Mouse (Mus musculus): ENCODE results near the gene Plekha1. TPM values are rescaled to one million over a fixed set of nuclear protein-coding genes. Genes with fewer than 3 reads are reported as not detected.

The Plekha1 gene
- polyA plus RNA-seq, 1 experiment = 17.8 TPM

- Histone ChIP-seq H3K27ac (replicated peaks; ENCODE audit: low read depth, low read length) (no peak overlapping the region), H3K4me1 (ENCODE audit: control insufficient read depth, insufficient read depth, insufficient read length, low read length) (peaks cover 7% of the 10 kb centered on the region), H3K4me3 (ENCODE audit: insufficient read depth, low read depth, low read length) (no peak overlapping the region)
Measured at GRCm38 (mm10) chr7:130946303-130946702, 80.7 kb downstream of the Plekha1 start.

GRCm38 (mm10) chr7:130948563-130949208 lies 83.1 kb downstream of the Plekha1 start:
- Histone ChIP-seq H3K4me3 (ENCODE audit: insufficient read depth, low read depth, low read length) (no peak overlapping the region), H3K27ac (replicated peaks; ENCODE audit: low read depth, low read length) (no peak overlapping the region)

DNA sequence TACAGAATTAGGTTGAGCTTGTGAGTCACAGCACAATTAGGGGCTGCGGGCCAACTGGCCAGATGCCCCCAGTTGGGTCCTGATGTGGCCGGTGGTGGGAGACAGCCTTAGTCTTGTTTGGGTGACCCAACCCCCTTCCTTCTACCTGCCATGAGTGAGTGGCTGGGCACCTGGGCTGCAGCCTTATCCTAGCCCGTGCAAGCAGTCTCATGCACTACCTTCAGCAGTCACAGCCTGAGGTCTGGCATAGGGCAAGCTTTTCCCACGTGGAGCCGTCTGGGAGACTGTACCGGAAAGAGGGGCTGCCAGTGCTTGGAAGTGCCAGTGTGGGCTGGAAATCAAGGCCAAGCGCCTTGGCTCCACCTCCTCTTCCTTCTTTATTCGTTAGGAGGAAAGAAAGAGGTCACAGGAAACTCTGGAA lies 83.8 kb downstream of the Plekha1 start:
- Histone ChIP-seq H3K4me3 (ENCODE audit: insufficient read depth, low read depth, low read length) (no peak overlapping the region), H3K4me1 (ENCODE audit: control insufficient read depth, insufficient read depth, insufficient read length, low read length) (peaks cover 7% of the 10 kb centered on the region), H3K27ac (replicated peaks; ENCODE audit: low read depth, low read length) (no peak overlapping the region)

More at GRCm38 (mm10) chr7:130948563-130949208, 83.1 kb downstream of the Plekha1 start:
- H3K4me1 ChIP-seq (ENCODE audit: control insufficient read depth, insufficient read depth, insufficient read length, low read length) = peaks cover 7% of the 10 kb centered on the region

GRCm38 (mm10) chr7:130950482-130950881 lies 84.9 kb downstream of the Plekha1 start:
- no peak overlapping the region for H3K27ac ChIP-seq (replicated peaks; ENCODE audit: low read depth, low read length)
- peaks cover 7% of the 10 kb centered on the region for H3K4me1 ChIP-seq (ENCODE audit: control insufficient read depth, insufficient read depth, insufficient read length, low read length)

DNA sequence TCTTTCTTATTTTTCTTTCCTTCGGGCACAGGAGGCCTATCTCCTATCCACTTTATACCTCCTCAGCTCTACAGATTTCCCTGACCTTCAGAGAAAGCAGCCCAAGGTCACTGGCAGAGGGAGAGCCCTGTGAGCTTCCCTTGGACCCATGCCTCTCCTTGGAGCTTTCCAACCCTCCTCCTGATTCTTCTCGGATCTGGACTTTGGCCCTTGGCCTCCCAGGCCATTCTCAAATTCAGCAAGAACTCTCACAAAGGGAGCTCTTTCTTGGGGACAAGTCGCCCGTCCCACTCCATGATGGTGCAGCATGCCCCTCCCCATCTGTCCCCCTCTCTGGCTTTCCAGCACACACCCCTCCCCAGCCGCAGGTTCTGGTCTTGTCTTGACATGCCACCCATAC lies 85.4 kb downstream of the Plekha1 start:
- Histone ChIP-seq H3K27ac (replicated peaks; ENCODE audit: low read depth, low read length) (no peak overlapping the region), H3K4me3 (ENCODE audit: insufficient read depth, low read depth, low read length) (no peak overlapping the region), H3K4me1 (ENCODE audit: control insufficient read depth, insufficient read depth, insufficient read length, low read length) (peaks cover 7% of the 10 kb centered on the region)

More at GRCm38 (mm10) chr7:130950482-130950881, 84.9 kb downstream of the Plekha1 start:
- no peak overlapping the region for H3K4me3 ChIP-seq (ENCODE audit: insufficient read depth, low read depth, low read length)

GRCm38 (mm10) chr7:130953376-130953775 lies 87.8 kb downstream of the Plekha1 start:
- no peak overlapping the region for H3K27ac ChIP-seq (replicated peaks; ENCODE audit: low read depth, low read length)

DNA sequence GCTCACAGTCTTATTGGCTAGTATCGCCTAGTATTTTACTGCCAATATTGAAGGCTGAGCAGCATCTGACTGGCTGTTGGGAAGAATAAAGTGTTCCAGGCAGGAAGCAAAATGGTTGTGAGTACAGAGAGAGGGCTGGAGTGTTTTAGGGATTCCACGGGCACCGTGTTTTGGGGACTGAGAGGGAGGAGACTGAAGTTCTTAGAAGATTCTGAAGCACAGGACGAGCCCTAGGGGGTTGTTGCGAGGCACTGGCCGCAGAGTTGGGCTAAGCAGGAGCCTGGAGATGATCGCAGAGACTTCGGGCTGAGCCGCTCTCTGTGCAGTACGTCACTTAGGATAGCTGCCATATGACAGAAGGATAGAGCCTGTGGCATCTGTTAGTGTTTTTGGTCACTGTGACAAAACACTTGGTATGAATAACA lies 88.6 kb downstream of the Plekha1 start:
- H3K4me1 ChIP-seq (ENCODE audit: control insufficient read depth, insufficient read depth, insufficient read length, low read length) = peaks cover 6% of the 10 kb centered on the region
- H3K4me3 ChIP-seq (ENCODE audit: insufficient read depth, low read depth, low read length) = no peak overlapping the region
- H3K27ac ChIP-seq (replicated peaks; ENCODE audit: low read depth, low read length) = no peak overlapping the region

More at GRCm38 (mm10) chr7:130953376-130953775, 87.8 kb downstream of the Plekha1 start:
- no peak overlapping the region for H3K4me3 ChIP-seq (ENCODE audit: insufficient read depth, low read depth, low read length)
- peaks cover 7% of the 10 kb centered on the region for H3K4me1 ChIP-seq (ENCODE audit: control insufficient read depth, insufficient read depth, insufficient read length, low read length)

GRCm38 (mm10) chr7:130958551-130958950 lies 93.0 kb downstream of the Plekha1 start:
- H3K4me3 ChIP-seq (ENCODE audit: insufficient read depth, low read depth, low read length) = no peak overlapping the region
- H3K4me1 ChIP-seq (ENCODE audit: control insufficient read depth, insufficient read depth, insufficient read length, low read length) = peaks cover 4% of the 10 kb centered on the region; the same call in 1 of the 2 replicates
- H3K27ac ChIP-seq (replicated peaks; ENCODE audit: low read depth, low read length) = no peak overlapping the region

- H3K27ac ChIP-seq (replicated peaks; ENCODE audit: low read depth, low read length) = no peak overlapping the region
Measured at GRCm38 (mm10) chr7:130959868-130960267, 94.3 kb downstream of the Plekha1 start.

DNA sequence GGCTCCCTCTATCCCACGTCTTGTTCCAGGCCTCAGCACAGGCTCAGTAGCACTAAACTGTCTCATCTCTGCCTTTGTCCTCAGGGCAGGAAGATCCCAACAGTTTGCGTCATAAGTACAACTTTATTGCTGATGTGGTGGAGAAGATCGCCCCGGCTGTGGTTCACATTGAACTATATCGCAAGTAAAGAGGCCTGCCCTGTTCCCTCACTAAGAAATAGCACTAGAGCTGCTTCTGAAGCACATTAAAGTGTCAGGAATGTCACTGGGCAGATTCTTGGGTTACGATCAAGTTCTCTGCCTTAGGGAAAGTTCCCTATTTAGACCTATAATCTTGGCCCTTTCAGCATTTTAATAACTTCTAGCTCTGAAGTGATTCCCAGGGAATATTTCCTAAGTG lies 95.9 kb downstream of the Plekha1 start:
- no peak overlapping the region for H3K27ac ChIP-seq (replicated peaks; ENCODE audit: low read depth, low read length)
- peaks cover 8% of the 10 kb centered on the region for H3K4me1 ChIP-seq (ENCODE audit: control insufficient read depth, insufficient read depth, insufficient read length, low read length)
- H3K4me3 ChIP-seq (ENCODE audit: insufficient read depth, low read depth, low read length) = no peak overlapping the region

More at GRCm38 (mm10) chr7:130959868-130960267, 94.3 kb downstream of the Plekha1 start:
- peaks cover 4% of the 10 kb centered on the region; the same call in 1 of the 2 replicates for H3K4me1 ChIP-seq (ENCODE audit: control insufficient read depth, insufficient read depth, insufficient read length, low read length)
- no peak overlapping the region for H3K4me3 ChIP-seq (ENCODE audit: insufficient read depth, low read depth, low read length)

Other genes starting within 250 kb of the Plekha1 start
- not detected in 2 replicates for gene Btbd16, start 91.7 kb upstream of the Plekha1 start, polyA plus RNA-seq (2012; ENCODE audit: insufficient read depth, insufficient read length, missing spikeins)
- gene Htra1, start 70.4 kb downstream of the Plekha1 start, polyA plus RNA-seq (2012; ENCODE audit: insufficient read depth, insufficient read length, missing spikeins) = 40.6 and 47.3 TPM in 2 replicates
- gene Dmbt1, start 166.3 kb downstream of the Plekha1 start, polyA plus RNA-seq (2012; ENCODE audit: insufficient read depth, insufficient read length, missing spikeins) = not detected in 2 replicates

Measured in brown adipose tissue, adult 24 weeks (tissue).